Mouse (Mus musculus) lung, embryonic 14.5 days (tissue): ENCODE results near the gene Gm5108. TPM values are rescaled to one million over a fixed set of nuclear protein-coding genes. Genes with fewer than 3 reads are reported as not detected.

ENCODE experiments used
- ATAC-seq: fragments of 200-750 bp; cut with Nextera tagmentation; 2 replicates; pipeline ENCODE4 v1.8.0; 2017; ENCODE audit warnings: mild to moderate bottlenecking, moderate TSS enrichment, moderate library complexity; ENCODE audit not compliant: insufficient read depth
- DNase-seq: peaks from one replicate; pipeline ENCODE4 v3.0.0-alpha.2; 2015
- H3K27ac ChIP-seq: fragments of 300-500 bp; sonication (generic); 2 replicates; pipeline ENCODE4 v1.5.1; 2014; ENCODE audit warnings: low read depth, mild to moderate bottlenecking, moderate library complexity
- H3K27me3 ChIP-seq: fragments of 300-500 bp; sonication (generic); 2 replicates; pipeline ENCODE4 v1.6.1; 2014; ENCODE audit warnings: low read length, control low read depth; ENCODE audit not compliant: insufficient read depth
- H3K36me3 ChIP-seq: fragments of 300-500 bp; sonication (generic); 2 replicates; pipeline ENCODE4 v1.6.1; 2014; ENCODE audit warnings: control low read depth; ENCODE audit not compliant: insufficient read depth
- H3K4me1 ChIP-seq: fragments of 300-500 bp; sonication (generic); 2 replicates; pipeline ENCODE4 v1.6.1; 2014; ENCODE audit warnings: antibody characterized with exemption, control low read depth; ENCODE audit not compliant: insufficient read depth
- H3K4me2 ChIP-seq: fragments of 300-500 bp; sonication (generic); 2 replicates; pipeline ENCODE4 v1.6.1; 2014; ENCODE audit warnings: mild to moderate bottlenecking
- H3K4me3 ChIP-seq: fragments of 300-500 bp; sonication (generic); 2 replicates; pipeline ENCODE4 v1.5.1; 2014; ENCODE audit warnings: low read depth, low read length
- H3K9ac ChIP-seq: fragments of 300-500 bp; sonication (generic); 2 replicates; pipeline ENCODE4 v1.6.1; 2014
- H3K9me3 ChIP-seq: fragments of 300-500 bp; sonication (generic); 2 replicates; pipeline ENCODE4 v1.6.1; 2016; ENCODE audit warnings: low read depth, low read length, control low read depth
- CTCF ChIP-seq: IDR thresholded peaks from 2 replicates; pipeline ENCODE4 v1.5.1; 2016; ENCODE audit warnings: antibody characterized with exemption, low read depth
- WGBS: fragments of 180-500 bp; shearing (Covaris S2); extraction: QIAGEN DNeasy Blood & Tissue Kit; methylation state at CpG from one replicate; pipeline ENCODE4 v1.1.7; 2014; 5-methylcytosine and 5-hydroxymethylcytosine counted together
- polyA plus RNA-seq: library from polyadenylated mRNA; unstranded; fragments of >200 nt; fragmentation: Nextera tagmentation; extraction: Ambion mirVana; gene quantifications from 2 replicates; pipeline ENCODE4 v1.2.1, GENCODE M21; 2014

The Gm5108 gene
- polyA plus RNA-seq, 1 experiment from 2014 or later: not detected

DNA sequence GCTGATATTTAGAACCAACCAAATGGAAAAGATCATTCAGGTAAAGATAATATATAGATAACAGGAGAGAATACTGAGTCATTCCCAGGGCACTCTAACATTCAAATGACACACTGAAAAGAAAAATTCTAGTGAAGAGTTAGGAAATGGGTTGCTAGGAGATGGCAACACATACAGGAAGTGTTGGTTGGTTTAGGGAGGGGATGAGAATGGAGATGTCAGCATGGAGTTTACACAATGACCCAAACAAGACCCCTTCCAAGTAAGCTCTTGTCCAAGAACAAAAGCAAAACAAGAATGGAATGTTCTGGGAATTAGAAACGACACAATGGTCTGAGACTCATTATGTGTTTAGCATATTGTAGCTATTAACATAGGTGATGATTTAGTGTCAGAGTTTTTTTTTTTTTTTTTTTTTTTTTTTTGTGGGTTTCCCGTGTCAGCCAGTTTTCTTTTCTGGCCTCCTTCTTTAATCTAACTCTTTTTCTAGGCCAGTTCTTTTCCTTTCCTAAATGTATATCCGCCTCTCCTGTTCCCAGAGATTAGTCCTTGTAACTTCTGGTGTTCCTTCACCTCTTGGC is 40.6 kb downstream of the Gm5108 start:
- no peaks in the 10 kb centered on the region for H3K4me1 ChIP-seq
- H3K27me3 ChIP-seq: no peaks in the 10 kb centered on the region
- H3K9ac ChIP-seq: no peak overlapping the region
- no peak overlapping the region for H3K4me3 ChIP-seq
- no peaks in the 10 kb centered on the region for H3K36me3 ChIP-seq
- H3K4me2 ChIP-seq: no peak overlapping the region
- ATAC-seq (no peak), DNase-seq (no peak)
- TF ChIP-seq CTCF: no peak
- H3K27ac ChIP-seq: no peak overlapping the region
- H3K9me3 ChIP-seq: no peaks in the 10 kb centered on the region
- WGBS: 55% methylated on average over 3 of the region's 3 CpGs

DNA sequence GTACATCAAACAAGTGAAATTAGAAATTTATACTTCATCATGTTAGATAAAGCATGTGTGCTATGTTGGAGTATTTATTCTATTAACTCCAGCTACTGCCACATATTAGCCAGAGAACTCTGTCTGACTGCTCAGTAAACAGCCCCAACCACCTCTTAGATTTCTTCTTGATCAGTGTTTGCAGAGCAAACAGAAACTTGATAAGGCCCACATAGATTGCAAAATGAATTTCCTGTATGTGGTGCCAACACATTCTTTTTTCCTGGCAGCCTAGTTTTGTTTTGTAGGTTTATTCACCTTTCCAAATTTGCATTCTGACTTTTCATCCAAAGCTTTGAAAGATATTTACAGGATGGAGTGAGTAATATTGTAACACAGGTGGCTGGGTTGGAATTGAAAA is 49.0 kb downstream of the Gm5108 start:
- peak; percentile 74 for ATAC-seq
- H3K9ac ChIP-seq: no peak overlapping the region
- no peaks in the 10 kb centered on the region for H3K27me3 ChIP-seq
- no peak overlapping the region for H3K4me2 ChIP-seq
- no peak overlapping the region for H3K4me3 ChIP-seq
- no peak overlapping the region; the same call in 1 of the 2 replicates for H3K27ac ChIP-seq
- peak; percentile 61 for DNase-seq
- no peaks in the 10 kb centered on the region for H3K36me3 ChIP-seq
- no peak for TF ChIP-seq CTCF
- H3K4me1 ChIP-seq: 0 out of 2 replicates have a peak, but pooled peaks cover 5% of the 10 kb centered on the region
- no peaks in the 10 kb centered on the region for H3K9me3 ChIP-seq

DNA sequence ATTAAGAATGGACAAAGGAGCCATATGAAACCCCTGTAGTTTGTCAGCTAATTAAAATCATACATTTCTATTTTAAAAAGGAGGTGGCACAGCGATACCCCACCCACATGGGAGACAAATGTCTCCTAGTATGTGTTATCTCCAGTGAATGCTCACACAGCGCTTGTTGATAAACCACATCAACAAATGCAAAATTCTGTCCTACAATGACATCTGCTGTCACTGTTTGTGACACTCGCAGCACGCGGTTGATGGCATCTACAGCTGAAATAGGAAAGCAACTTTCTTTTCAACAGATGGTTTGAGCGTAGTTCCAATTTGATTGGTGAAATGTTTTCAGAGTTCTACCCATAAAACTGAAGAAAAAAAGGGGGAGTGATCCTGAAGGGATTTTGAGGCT is 61.1 kb downstream of the Gm5108 start:
- Histone ChIP-seq H3K27me3 (no peaks in the 10 kb centered on the region), H3K27ac (no peak overlapping the region), H3K4me3 (no peak overlapping the region), H3K4me2 (no peak overlapping the region), H3K9ac (no peak overlapping the region), H3K4me1 (no peaks in the 10 kb centered on the region), H3K9me3 (no peaks in the 10 kb centered on the region), H3K36me3 (no peaks in the 10 kb centered on the region)
- TF ChIP-seq CTCF: no peak
- 91% methylated on average over 6 of the region's 6 CpGs for WGBS
- ATAC-seq (no peak), DNase-seq (no peak)

DNA sequence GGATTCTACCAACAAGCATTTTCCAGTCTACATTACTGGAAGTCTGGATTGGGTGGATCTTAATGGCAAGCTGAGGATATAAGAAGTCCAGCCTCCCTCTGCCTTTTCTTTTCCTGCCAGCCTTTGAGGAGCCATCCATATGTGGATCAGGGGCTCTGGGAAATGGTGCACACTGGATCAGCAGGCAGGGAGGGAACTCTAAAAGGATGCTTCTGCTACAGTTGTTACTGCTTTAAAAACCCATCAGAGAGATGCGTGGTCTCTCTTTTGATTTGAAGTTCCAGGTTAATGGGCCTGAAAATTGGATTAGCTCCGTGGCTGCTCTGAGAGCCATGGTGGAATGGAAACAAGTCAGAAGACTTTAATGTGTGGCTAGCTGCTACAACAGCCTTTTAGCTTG is 62.4 kb downstream of the Gm5108 start:
- WGBS: 63% methylated on average over 2 of the region's 2 CpGs
- DNase-seq (no peak), ATAC-seq (no peak)
- H3K4me3 ChIP-seq: no peak overlapping the region
- no peaks in the 10 kb centered on the region for H3K27me3 ChIP-seq
- H3K27ac ChIP-seq: no peak overlapping the region
- H3K36me3 ChIP-seq: no peaks in the 10 kb centered on the region
- no peak overlapping the region for H3K9ac ChIP-seq
- no peak overlapping the region for H3K4me2 ChIP-seq
- H3K4me1 ChIP-seq: no peaks in the 10 kb centered on the region
- TF ChIP-seq CTCF: no peak
- no peaks in the 10 kb centered on the region for H3K9me3 ChIP-seq

DNA sequence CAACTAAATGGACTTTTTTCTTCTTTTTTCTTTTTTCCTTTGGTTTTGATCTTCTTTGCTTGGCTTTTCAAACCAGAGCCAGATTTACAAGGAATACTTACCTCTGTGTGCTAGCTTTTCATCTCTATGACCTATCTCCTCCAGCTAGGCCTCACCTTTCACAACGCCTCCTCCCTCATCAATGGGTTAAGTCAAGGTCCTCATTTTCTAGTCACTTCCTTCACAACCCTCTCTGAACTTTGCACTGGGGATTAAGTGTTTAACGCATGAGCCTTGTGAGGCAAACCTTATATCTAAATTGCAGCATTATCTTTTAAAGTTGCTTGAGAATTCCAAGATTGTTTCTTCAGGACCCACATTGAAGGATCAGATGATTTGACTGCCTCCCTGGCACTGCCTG is 63.0 kb downstream of the Gm5108 start:
- no peak overlapping the region for H3K4me2 ChIP-seq
- H3K4me3 ChIP-seq: no peak overlapping the region
- H3K9me3 ChIP-seq: no peaks in the 10 kb centered on the region
- H3K4me1 ChIP-seq: no peaks in the 10 kb centered on the region
- H3K27ac ChIP-seq: no peak overlapping the region
- WGBS: 69% methylated on average over 2 of the region's 2 CpGs
- DNase-seq (no peak), ATAC-seq (no peak)
- no peaks in the 10 kb centered on the region for H3K27me3 ChIP-seq
- no peak for TF ChIP-seq CTCF
- H3K36me3 ChIP-seq: no peaks in the 10 kb centered on the region
- no peak overlapping the region for H3K9ac ChIP-seq

DNA sequence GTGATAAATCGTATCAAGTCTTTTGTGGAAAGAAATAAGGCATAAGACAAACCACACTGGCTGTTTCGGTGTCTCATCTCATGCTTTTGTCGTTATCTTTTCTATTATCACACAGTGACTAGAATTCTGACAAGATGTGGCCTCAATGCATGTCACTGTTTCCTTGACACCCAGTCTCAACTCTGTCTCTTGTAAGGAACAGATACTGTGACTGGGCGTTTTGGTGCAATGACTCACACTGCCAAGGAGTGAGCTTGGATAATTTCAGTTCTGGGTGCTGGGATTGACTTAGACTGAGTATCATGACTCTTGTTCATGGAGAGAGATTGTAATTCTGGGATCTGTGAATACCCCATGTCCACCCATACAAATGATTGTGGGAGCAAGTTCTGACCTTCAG is 65.6 kb downstream of the Gm5108 start:
- no peaks in the 10 kb centered on the region for H3K27me3 ChIP-seq
- H3K4me3 ChIP-seq: no peak overlapping the region
- TF ChIP-seq CTCF: no peak
- WGBS: 80% methylated on average over 4 of the region's 4 CpGs
- DNase-seq: no peak
- H3K9me3 ChIP-seq: no peaks in the 10 kb centered on the region
- H3K36me3 ChIP-seq: no peaks in the 10 kb centered on the region
- no peak overlapping the region for H3K4me2 ChIP-seq
- no peak for ATAC-seq
- H3K4me1 ChIP-seq: no peaks in the 10 kb centered on the region
- H3K27ac ChIP-seq: no peak overlapping the region
- no peak overlapping the region for H3K9ac ChIP-seq

DNA sequence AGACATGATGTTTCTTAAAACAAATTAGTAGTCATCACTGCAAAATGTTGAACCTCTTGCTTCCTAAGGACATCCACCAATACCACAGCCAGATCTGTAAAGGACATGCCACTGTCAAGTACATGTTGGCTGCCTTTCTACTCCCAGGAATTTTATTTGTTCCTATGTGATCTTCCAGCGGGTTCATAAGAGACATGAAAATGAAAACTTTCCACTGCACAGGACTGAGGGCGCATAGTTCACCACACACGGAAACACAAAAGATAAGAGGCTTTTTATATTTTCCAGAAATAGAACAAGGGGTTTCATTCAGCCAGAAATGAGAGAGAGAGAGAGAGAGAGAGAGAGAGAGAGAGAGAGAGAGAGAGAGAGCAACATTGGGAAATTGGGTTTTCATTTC is 70.1 kb downstream of the Gm5108 start:
- no peaks in the 10 kb centered on the region for H3K4me1 ChIP-seq
- H3K9me3 ChIP-seq: no peaks in the 10 kb centered on the region
- no peaks in the 10 kb centered on the region for H3K27me3 ChIP-seq
- ATAC-seq (no peak), DNase-seq (peak; percentile 10)
- H3K27ac ChIP-seq: no peak overlapping the region
- H3K9ac ChIP-seq: no peak overlapping the region
- H3K36me3 ChIP-seq: no peaks in the 10 kb centered on the region
- H3K4me2 ChIP-seq: no peak overlapping the region
- H3K4me3 ChIP-seq: no peak overlapping the region
- TF ChIP-seq CTCF: no peak
- WGBS: 49% methylated on average over 3 of the region's 3 CpGs

DNA sequence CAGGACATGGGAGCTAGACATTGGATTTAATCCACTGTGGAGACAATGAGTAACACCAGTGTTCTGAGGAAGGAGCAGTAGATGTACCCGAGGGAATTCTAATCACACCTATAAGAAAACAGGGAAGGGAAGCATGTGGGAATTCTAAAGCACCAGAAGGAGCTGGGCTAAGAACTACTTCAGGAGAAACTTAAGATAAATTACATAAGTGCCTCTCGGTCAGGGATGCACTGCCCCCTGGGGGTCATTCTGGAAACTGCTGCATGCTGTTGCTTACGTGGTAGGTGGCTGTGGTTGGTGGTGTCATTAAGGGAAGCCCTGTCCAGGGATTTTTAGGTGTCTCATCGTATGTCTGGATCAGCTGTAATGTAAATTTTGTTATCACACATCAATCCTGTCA is 71.1 kb downstream of the Gm5108 start:
- Histone ChIP-seq H3K4me2 (no peak overlapping the region), H3K27ac (no peak overlapping the region)
- 7% methylated on average over 4 of the region's 4 CpGs for WGBS

More for the DNA sequence above, 71.1 kb downstream of the Gm5108 start:
- H3K9ac ChIP-seq: no peak overlapping the region
- no peaks in the 10 kb centered on the region for H3K27me3 ChIP-seq
- no peaks in the 10 kb centered on the region for H3K36me3 ChIP-seq
- H3K4me1 ChIP-seq: no peaks in the 10 kb centered on the region
- DNase-seq (peak; percentile 92), ATAC-seq (peak; percentile 68; the same call in 1 of the 2 replicates)
- peak; percentile 91 for TF ChIP-seq CTCF
- no peak overlapping the region for H3K4me3 ChIP-seq
- H3K9me3 ChIP-seq: no peaks in the 10 kb centered on the region
